Mouse (Mus musculus) lung, postnatal 0 days (tissue): ENCODE data around the gene Nr2f6. TPM values are rescaled to one million over a fixed set of nuclear protein-coding genes. Genes with fewer than 3 reads are reported as not detected.

ENCODE experiments used
- ATAC-seq: fragments of 200-750 bp; cut with Nextera tagmentation; 2 replicates; pipeline ENCODE4 v1.8.0; 2017; ENCODE audit warnings: moderate library complexity
- DNase-seq: peaks from one replicate; pipeline ENCODE4 v3.0.0-alpha.2; 2016; ENCODE audit warnings: low spot score
- H3K27ac ChIP-seq: fragments of 300-500 bp; sonication (generic); 2 replicates; pipeline ENCODE4 v1.5.1; 2014; ENCODE audit warnings: antibody characterized with exemption, mild to moderate bottlenecking, low read length, mixed read lengths
- H3K27me3 ChIP-seq: fragments of 300-500 bp; sonication (generic); replicated peaks from 2 replicates; pipeline ENCODE4 v1.6.1; 2014; ENCODE audit warnings: low read length, mixed read lengths; ENCODE audit not compliant: insufficient read depth
- H3K36me3 ChIP-seq: fragments of 300-500 bp; sonication (generic); 2 replicates; pipeline ENCODE4 v1.6.1; 2014; ENCODE audit warnings: low read length, mixed read lengths; ENCODE audit not compliant: insufficient read depth
- H3K4me1 ChIP-seq: fragments of 300-500 bp; sonication (generic); 2 replicates; pipeline ENCODE4 v1.6.1; 2014; ENCODE audit warnings: antibody characterized with exemption, low read depth, low read length, mixed read lengths; ENCODE audit not compliant: insufficient read depth
- H3K4me2 ChIP-seq: fragments of 300-500 bp; sonication (generic); replicated peaks from 2 replicates; pipeline ENCODE4 v1.6.1; 2014; ENCODE audit warnings: low read depth, mild to moderate bottlenecking, low read length, moderate library complexity, mixed read lengths
- H3K4me3 ChIP-seq: fragments of 300-500 bp; sonication (generic); 2 replicates; pipeline ENCODE4 v1.5.1; 2014; ENCODE audit warnings: low read depth, low read length
- H3K9ac ChIP-seq: fragments of 300-500 bp; sonication (generic); replicated peaks from 2 replicates; pipeline ENCODE4 v1.6.1; 2014; ENCODE audit warnings: low read depth, mild to moderate bottlenecking
- H3K9me3 ChIP-seq: fragments of 300-500 bp; sonication (generic); 2 replicates; pipeline ENCODE4 v1.6.1; 2016; ENCODE audit warnings: low read length, mixed read lengths
- CTCF ChIP-seq: IDR thresholded peaks from 2 replicates; pipeline ENCODE4 v1.5.1; 2016; ENCODE audit warnings: antibody characterized with exemption, mild to moderate bottlenecking
- EP300 ChIP-seq: IDR thresholded peaks from 2 replicates; pipeline ENCODE4 v1.6.1; 2016; ENCODE audit warnings: antibody characterized with exemption, mild to moderate bottlenecking, control low read depth
- WGBS: fragments of 180-500 bp; shearing (Covaris S2); extraction: QIAGEN DNeasy Blood & Tissue Kit; methylation state at CpG from one replicate; pipeline ENCODE4 v1.1.7; 2014; 5-methylcytosine and 5-hydroxymethylcytosine counted together
- polyA plus RNA-seq: library from polyadenylated mRNA; unstranded; fragments of >200 nt; fragmentation: Nextera tagmentation; extraction: Ambion mirVana; gene quantifications from 2 replicates; pipeline ENCODE4 v1.2.1, GENCODE M21; 2015

Nr2f6 gene
- 61.5 and 69.4 TPM in 2 replicates for polyA plus RNA-seq

- WGBS = 5% methylated on average over 44 of the region's 89 CpGs
- Histone ChIP-seq H3K4me3 (peak within 1 kb of the TSS; percentile 93), H3K27me3 (no peaks in the 10 kb centered on the region), H3K36me3 (0 out of 2 replicates have a peak, but pooled peaks cover 3% of the 10 kb centered on the region), H3K4me2 (peak within 1 kb of the TSS; percentile 99), H3K27ac (peak within 1 kb of the TSS; percentile 94), H3K9ac (peak within 1 kb of the TSS; percentile 84), H3K4me1 (peaks cover 29% of the 10 kb centered on the region), H3K9me3 (no peaks in the 10 kb centered on the region)
- TF ChIP-seq EP300 = no peak
- no peak; the same call in 1 of the 2 replicates for TF ChIP-seq CTCF
- DNase-seq (peak; percentile 72), ATAC-seq (peak; percentile 59)
Observed at GRCm38 (mm10) chr8:71381421-71381970, at the start of gene Nr2f6. TSS of gene Nr2f6 (minus strand) at chr8:71381960.

GRCm38 (mm10) chr8:71422121-71422520, 40.4 kb upstream of the Nr2f6 start:
- no peak for ATAC-seq
- Histone ChIP-seq H3K9me3 (no peaks in the 10 kb centered on the region), H3K27me3 (no peaks in the 10 kb centered on the region), H3K4me1 (no peaks in the 10 kb centered on the region), H3K27ac (no peak overlapping the region), H3K4me3 (no peak overlapping the region), H3K36me3 (no peaks in the 10 kb centered on the region), H3K9ac (no peak overlapping the region), H3K4me2 (no peak overlapping the region)
- DNase-seq = no peak
- TF ChIP-seq CTCF (no peak), EP300 (no peak)

DNA sequence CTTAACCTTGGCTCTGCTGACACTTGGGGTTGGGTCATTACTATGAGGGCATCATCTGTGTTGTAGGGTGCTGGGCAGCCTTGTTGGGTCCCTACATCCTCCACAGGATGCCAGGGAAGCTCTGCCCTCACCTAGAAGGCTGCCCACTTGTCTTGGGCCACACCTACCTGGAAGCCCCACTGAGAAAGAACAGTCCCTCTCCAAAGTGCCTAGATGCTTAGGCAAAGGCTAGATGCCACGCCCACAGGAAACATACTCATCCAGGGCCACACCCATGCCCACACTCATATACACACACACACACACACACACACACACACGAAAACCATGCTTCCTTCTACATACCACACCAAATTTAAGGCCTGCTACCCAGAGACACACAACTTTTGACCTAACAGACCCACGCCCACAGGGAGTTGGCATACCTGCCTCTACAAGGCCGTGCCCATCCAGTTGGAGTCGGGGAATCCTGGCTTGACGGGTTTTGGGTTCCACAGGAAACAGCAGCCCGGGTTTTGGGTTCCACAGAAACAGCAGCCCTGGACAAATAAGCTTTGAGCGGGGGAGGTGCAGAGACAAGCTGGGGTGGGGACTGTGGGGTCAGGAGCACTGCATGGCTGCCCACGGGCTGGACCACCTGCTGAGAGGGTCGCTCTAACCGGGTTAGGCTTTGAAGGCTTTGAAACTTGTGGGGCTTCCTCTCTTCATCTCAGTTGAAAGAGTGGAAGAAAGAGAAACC, 29.9 kb upstream of the Nr2f6 start:
- Histone ChIP-seq H3K27ac (no peak overlapping the region), H3K27me3 (no peaks in the 10 kb centered on the region), H3K9me3 (no peaks in the 10 kb centered on the region), H3K4me1 (peaks cover 4% of the 10 kb centered on the region; the same call in 1 of the 2 replicates), H3K4me3 (no peak overlapping the region), H3K36me3 (no peaks in the 10 kb centered on the region), H3K4me2 (no peak overlapping the region), H3K9ac (no peak overlapping the region)
- ATAC-seq (no peak), DNase-seq (no peak)
- TF ChIP-seq EP300 (no peak), CTCF (no peak)
- WGBS = 41% methylated on average over 11 of the region's 11 CpGs

- TF ChIP-seq CTCF (no peak), EP300 (no peak)
- no peaks in the 10 kb centered on the region for H3K9me3 ChIP-seq
- ATAC-seq (no peak), DNase-seq (no peak)
- WGBS = 93% methylated on average over 4 of the region's 4 CpGs
- H3K4me2 ChIP-seq = no peak overlapping the region
- H3K4me1 ChIP-seq = peaks cover 15% of the 10 kb centered on the region; the same call in 1 of the 2 replicates
- H3K27ac ChIP-seq = no peak overlapping the region
- H3K36me3 ChIP-seq = no peaks in the 10 kb centered on the region
- no peak overlapping the region for H3K9ac ChIP-seq
- no peaks in the 10 kb centered on the region for H3K27me3 ChIP-seq
- H3K4me3 ChIP-seq = no peak overlapping the region
Observed at GRCm38 (mm10) chr8:71408231-71408630, 26.5 kb upstream of the Nr2f6 start.

- DNase-seq = no peak
- TF ChIP-seq EP300 (no peak), CTCF (no peak)
- H3K9ac ChIP-seq = no peak overlapping the region
- H3K27ac ChIP-seq = no peak overlapping the region
- no peak overlapping the region for H3K4me3 ChIP-seq
- no peaks in the 10 kb centered on the region for H3K9me3 ChIP-seq
- no peaks in the 10 kb centered on the region for H3K27me3 ChIP-seq
- H3K4me2 ChIP-seq = no peak overlapping the region
- H3K4me1 ChIP-seq = peaks cover 15% of the 10 kb centered on the region; the same call in 1 of the 2 replicates
- no peak for ATAC-seq
- H3K36me3 ChIP-seq = no peaks in the 10 kb centered on the region
- 86% methylated on average over 14 of the region's 14 CpGs for WGBS
Observed at GRCm38 (mm10) chr8:71407441-71407840, 25.7 kb upstream of the Nr2f6 start.

GRCm38 (mm10) chr8:71406099-71407015, 24.6 kb upstream of the Nr2f6 start:
- Histone ChIP-seq H3K9ac (no peak overlapping the region), H3K27ac (no peak overlapping the region), H3K9me3 (no peaks in the 10 kb centered on the region), H3K4me1 (peaks cover 15% of the 10 kb centered on the region; the same call in 1 of the 2 replicates), H3K4me2 (peak overlapping the region; percentile 81), H3K36me3 (no peaks in the 10 kb centered on the region), H3K27me3 (no peaks in the 10 kb centered on the region), H3K4me3 (peak overlapping the region; percentile 41)
- WGBS = under 1% methylated on average over 55 of the region's 55 CpGs
- ATAC-seq (peak; percentile 79), DNase-seq (peak; percentile 70)
- TF ChIP-seq CTCF (peak; percentile 93), EP300 (no peak)
